Mouse (Mus musculus): ENCODE measurements around the gene Slc30a9. TPM values are rescaled to one million over a fixed set of nuclear protein-coding genes. Genes with fewer than 3 reads are reported as not detected.

The Slc30a9 gene
- polyA plus RNA-seq, 1 experiment = 29.9 TPM

DNA sequence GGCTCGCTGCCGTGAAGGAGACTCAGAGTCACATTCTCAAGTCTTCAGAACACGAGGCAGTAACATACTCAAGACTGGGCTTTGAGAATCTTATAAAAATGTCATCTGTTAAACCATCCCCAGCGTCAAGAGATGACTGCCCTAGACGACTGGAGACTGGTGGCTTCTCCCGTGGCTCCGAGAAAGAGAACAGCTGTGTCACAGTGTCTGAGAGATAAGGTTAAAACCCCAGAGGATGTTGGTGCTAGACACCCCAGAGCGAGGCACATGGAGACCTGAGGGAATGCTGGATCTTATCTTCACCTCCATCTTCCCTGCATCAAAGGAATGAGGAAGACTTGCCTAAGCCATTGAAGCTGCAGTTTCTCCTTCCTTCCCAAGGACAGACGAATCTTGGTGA is 98.2 kb downstream of the Slc30a9 start:
- peak overlapping the region; percentile 48 for H3K4me3 ChIP-seq (ENCODE audit: control insufficient read depth, insufficient read depth, low read length)

More for the DNA sequence above, 98.2 kb downstream of the Slc30a9 start:
- Histone ChIP-seq H3K27ac (ENCODE audit: control insufficient read depth, insufficient read depth, low read length) (peak overlapping the region; percentile 45; the same call in 1 of the 2 replicates), H3K36me3 (ENCODE audit: control insufficient read depth, insufficient read depth, low read length) (no peaks in the 10 kb centered on the region), H3K4me1 (replicated peaks; ENCODE audit: control insufficient read depth, insufficient read depth, low read length) (peaks cover 15% of the 10 kb centered on the region), H3K27me3 (ENCODE audit: control insufficient read depth, insufficient read depth, low read length) (no peaks in the 10 kb centered on the region)
- no peak for DNase-seq
- TF ChIP-seq CTCF (IDR thresholded peaks at IDR 0.05; ENCODE audit: borderline replicate concordance, control insufficient read depth, extremely low read depth, insufficient read depth, low read length, poor library complexity) (no peak), POLR2A (IDR thresholded peaks at IDR 0.05; ENCODE audit: control insufficient read depth, extremely low read depth, insufficient read depth, low read length, poor library complexity) (no peak)
- 36% methylated on average over 9 of the region's 9 CpGs for WGBS

Other genes starting within 250 kb of the Slc30a9 start
- gene Phox2b, start 207.7 kb upstream of the Slc30a9 start, polyA plus RNA-seq (2012; rRNA removed) = 0.10 TPM in 1 of 2 replicates, not detected in the other
- 134 and 161 TPM in 2 replicates for gene Tmem33, start 46.4 kb upstream of the Slc30a9 start, polyA plus RNA-seq (2012; rRNA removed)
- 0.75 and 0.89 TPM in 2 replicates for gene Bend4, start 121.4 kb downstream of the Slc30a9 start, polyA plus RNA-seq (2012; rRNA removed)

All from thymus, adult 2 months (tissue).